ENCODE assay signal across 15 mouse cellular contexts in the genomic region with DNA sequence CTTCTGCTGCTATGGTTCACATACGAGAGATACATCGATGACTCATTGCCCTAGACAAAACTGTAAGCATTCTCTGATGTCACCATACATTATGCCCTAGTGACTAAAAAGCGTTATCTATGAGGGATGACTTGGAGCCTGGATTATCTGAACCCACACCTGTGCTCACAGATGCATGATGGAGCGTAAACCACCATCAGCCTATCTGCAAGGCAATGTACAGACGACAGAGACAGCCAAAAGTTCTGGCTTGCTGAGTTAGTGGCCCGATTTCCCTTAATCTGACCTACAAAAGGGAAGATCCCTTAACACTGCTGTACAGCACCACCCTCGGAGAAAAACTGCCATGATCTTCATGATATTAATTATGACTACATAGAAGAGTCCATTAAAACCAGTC.
"Had no signal": no experiment of that assay in that cellular context is flagged by ENCODE, and none has a peak within 500 bp of the region (broad histone marks: within the 10 kb centered on the region; RNA-seq: fewer than 3 reads in every experiment).

No protein-coding gene starts in this region.

- H3K9ac ChIP-seq: intestine, embryonic 15.5 days; neural tube, embryonic 15.5 days; stomach, embryonic 15.5 days had no signal

- H3K9me3 ChIP-seq: intestine, embryonic 15.5 days; limb, embryonic 10.5 days; midbrain, embryonic 10.5 days; neural tube, embryonic 15.5 days; stomach, embryonic 15.5 days had no signal

- ATAC-seq: intestine, embryonic 15.5 days had no signal

- H3K4me3 ChIP-seq: intestine, embryonic 15.5 days; limb, embryonic 10.5 days; midbrain, embryonic 10.5 days; myocyte; neural tube, embryonic 15.5 days; stomach, embryonic 15.5 days had no signal

- H3K4me2 ChIP-seq: intestine, embryonic 15.5 days; neural tube, embryonic 15.5 days; stomach, embryonic 15.5 days had no signal

- H3K4me1 ChIP-seq: stomach, embryonic 15.5 days had no signal

- H3K27ac ChIP-seq: intestine, embryonic 15.5 days; limb, embryonic 10.5 days; midbrain, embryonic 10.5 days; neural tube, embryonic 15.5 days; stomach, embryonic 15.5 days had no signal

- H3K36me3 ChIP-seq: intestine, embryonic 15.5 days; limb, embryonic 10.5 days; midbrain, embryonic 10.5 days; neural tube, embryonic 15.5 days; stomach, embryonic 15.5 days had no signal

- DNase-seq: kidney, adult 18-20 months; kidney, postnatal 14 days; lung, adult 18-20 months; midbrain, embryonic 14.5 days; retina, postnatal 1 day; right cerebral cortex, postnatal 4 days; spleen, adult 18-20 months; thymus, adult 2 months; thymus, postnatal 25 days had no signal

- H3K27me3 ChIP-seq: intestine, embryonic 15.5 days; neural tube, embryonic 15.5 days; stomach, embryonic 15.5 days had no signal
